8 mouse cellular contexts compared by ENCODE assay signal in the genomic region with DNA sequence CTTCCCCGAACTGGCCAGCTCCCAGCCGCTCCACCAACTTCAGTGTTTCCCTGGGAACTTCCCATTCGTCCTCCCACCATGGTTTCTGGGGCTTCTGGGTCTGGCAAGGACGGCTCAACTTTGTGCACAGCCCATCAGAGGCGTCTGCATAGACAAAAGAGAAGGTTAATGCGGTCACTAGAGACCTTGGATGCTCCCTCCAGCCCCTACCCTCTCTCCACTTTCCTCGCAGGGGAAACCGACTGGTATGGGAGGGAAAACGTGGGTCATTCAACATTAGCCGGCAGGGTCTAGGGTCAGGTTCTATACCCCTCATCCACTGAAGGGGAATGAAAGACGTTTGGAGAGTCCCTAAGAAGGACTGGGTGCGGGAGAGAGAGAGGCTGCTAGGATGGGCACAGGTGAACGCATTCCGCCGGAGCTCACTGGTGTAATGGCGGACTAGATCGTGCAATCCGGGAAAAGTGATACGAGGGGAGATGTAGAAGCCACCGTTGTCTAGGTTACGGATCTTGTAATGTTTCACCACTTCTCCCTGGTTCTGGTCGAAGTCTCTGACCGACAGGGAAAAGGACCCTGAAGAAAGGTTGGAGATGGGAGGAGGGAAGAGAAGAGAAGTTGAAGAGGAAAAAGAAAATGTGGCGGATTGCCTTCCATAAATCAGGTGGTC. TPM values are rescaled to one million over a fixed set of nuclear protein-coding genes. Genes with fewer than 3 reads are reported as not detected.
DNase-seq lines count a peak whose midpoint lies in the region; ATAC-seq and TF ChIP-seq lines count a peak whose summit lies in the region.

No protein-coding gene starts in this region.

- no peaks in the 10 kb centered on the region for H3K27me3 ChIP-seq in heart, adult 2 months (ENCODE audit: control insufficient read depth, insufficient read depth, low read length)
- no peaks in the 10 kb centered on the region for H3K27me3 ChIP-seq in heart, embryonic 16.5 days (ENCODE audit: control insufficient read depth, insufficient read depth, low read length)
- H3K27me3 ChIP-seq in liver, embryonic 12.5 days (replicated peaks), result peaks cover 40% of the 10 kb centered on the region

- H3K4me2 ChIP-seq in heart, embryonic 16.5 days (ENCODE audit: low read depth, low read length), result peak overlapping the region; percentile 94
- peak overlapping the region; percentile 88 for H3K4me2 ChIP-seq in liver, embryonic 12.5 days

- no peaks in the 10 kb centered on the region for H3K36me3 ChIP-seq in heart, adult 2 months (ENCODE audit: control insufficient read depth, insufficient read depth, low read length)
- no peaks in the 10 kb centered on the region for H3K36me3 ChIP-seq in heart, embryonic 16.5 days (ENCODE audit: control insufficient read depth, insufficient read depth)
- H3K36me3 ChIP-seq in liver, embryonic 12.5 days, result no peaks in the 10 kb centered on the region

- TF ChIP-seq CTCF in heart, adult 2 months (IDR thresholded peaks at IDR 0.05), result no peak

- peak overlapping the region; percentile 39 for H3K9ac ChIP-seq in heart, adult 2 months (ENCODE audit: low read depth, low read length)
- H3K9ac ChIP-seq in heart, embryonic 16.5 days (ENCODE audit: low read length), result peak overlapping the region; percentile 72
- H3K9ac ChIP-seq in liver, embryonic 12.5 days, result peak overlapping the region; percentile 73

- no peak for TF ChIP-seq EP300 in heart, adult 2 months (IDR thresholded peaks at IDR 0.05; ENCODE audit: insufficient read depth, low read depth, low read length)

- H3K9me3 ChIP-seq in heart, embryonic 16.5 days (replicated peaks; ENCODE audit: control insufficient read depth, low read length), result no peaks in the 10 kb centered on the region
- no peaks in the 10 kb centered on the region for H3K9me3 ChIP-seq in liver, embryonic 12.5 days (replicated peaks)

- no peak for DNase-seq in heart, adult 2 months
- DNase-seq in heart, adult 18-20 months, result no peak
- DNase-seq in thymus, postnatal 14 days, result peak; percentile 33
- DNase-seq in thymus, postnatal 25 days, result no peak
- peak; percentile 24 for DNase-seq in ovary, postnatal 36 days (ENCODE audit: low spot score)
- no peak for DNase-seq in embryo, embryonic 11 days

- H3K27ac ChIP-seq in heart, adult 2 months, result no peak overlapping the region
- no peak overlapping the region for H3K27ac ChIP-seq in heart, embryonic 16.5 days (ENCODE audit: low read length)
- H3K27ac ChIP-seq in liver, embryonic 12.5 days, result no peak overlapping the region

- WGBS in heart, adult 2 months, result 2% methylated on average over 24 of the region's 24 CpGs
- 1% methylated on average over 24 of the region's 24 CpGs for WGBS in heart, embryonic 16.5 days
- under 1% methylated on average over 24 of the region's 24 CpGs for WGBS in liver, embryonic 12.5 days (ENCODE audit: insufficient replicate concordance)

- H3K4me1 ChIP-seq in heart, adult 2 months (ENCODE audit: control insufficient read depth, insufficient read depth, low read length), result peaks cover 5% of the 10 kb centered on the region
- H3K4me1 ChIP-seq in heart, embryonic 16.5 days (ENCODE audit: control insufficient read depth, insufficient read depth, low read length), result peaks cover 11% of the 10 kb centered on the region
- peaks cover 35% of the 10 kb centered on the region for H3K4me1 ChIP-seq in liver, embryonic 12.5 days

- H3K4me3 ChIP-seq in heart, adult 2 months, result peak overlapping the region; percentile 40
- H3K4me3 ChIP-seq in heart, embryonic 16.5 days (ENCODE audit: low read length), result peak overlapping the region; percentile 60
- H3K4me3 ChIP-seq in liver, embryonic 12.5 days, result peak overlapping the region; percentile 64

- intact Hi-C loops in heart, adult 2 months (cut with DNase I), result loop anchor here (2.0 kb wide), 2 partner anchors 13 to 19 kb away; a partner anchor contains a TSS

- TF ChIP-seq POLR2A in heart, adult 2 months (IDR thresholded peaks at IDR 0.05; ENCODE audit: insufficient read depth, low read depth, low read length), result no peak

- no peaks in the 10 kb centered on the region for H3K79me2 ChIP-seq in heart, adult 2 months (replicated peaks; ENCODE audit: control insufficient read depth, insufficient read depth, low read length)

- peak; percentile 15; the same call in 1 of the 2 replicates for ATAC-seq in heart, embryonic 16.5 days (replicated peaks; ENCODE audit: extremely low read depth, insufficient read depth, low FRiP score)
- peak; percentile 29 for ATAC-seq in liver, embryonic 12.5 days

RNA-seq across cellular contexts. Expression of a gene that starts 13.5 kb away (rescaled TPM):
- 10 to 100 TPM; 15.7 to 16.1 TPM for total RNA-seq in heart, adult 2 months (2021)
- polyA plus RNA-seq in heart, adult 2 months (2012; rRNA removed), result 17.9 and 35.2 TPM in 2 replicates
- 10 to 100 TPM; 12.5 to 17.5 TPM for total RNA-seq in heart, adult 18-20 months (2021)
- polyA plus RNA-seq in heart, embryonic 16.5 days (2015; fragmentation: Nextera tagmentation; extraction: Ambion mirVana), result 123 and 139 TPM in 2 replicates
- 140 and 145 TPM in 2 replicates for polyA plus RNA-seq in liver, embryonic 12.5 days (2016; fragmentation: Nextera tagmentation; extraction: Ambion mirVana)

RNA-seq across cellular contexts. Expression of a gene that starts 17.4 kb away (rescaled TPM):
- 1 to 10 TPM in 1 of 2 experiments, under 1 TPM in 1; 0.84 to 1.1 TPM for total RNA-seq in heart, adult 2 months (2021)
- 1.6 and 3.5 TPM in 2 replicates for polyA plus RNA-seq in heart, adult 2 months (2012; rRNA removed)
- total RNA-seq in heart, adult 18-20 months (2021), result 1 to 10 TPM in 1 of 2 experiments, under 1 TPM in 1; 0.32 to 5.0 TPM
- 45.9 and 121 TPM in 2 replicates for polyA plus RNA-seq in heart, embryonic 16.5 days (2015; fragmentation: Nextera tagmentation; extraction: Ambion mirVana)
- 4.1 and 5.1 TPM in 2 replicates for polyA plus RNA-seq in liver, embryonic 12.5 days (2016; fragmentation: Nextera tagmentation; extraction: Ambion mirVana)

RNA-seq across cellular contexts. Expression of a gene that starts 22.4 kb away (rescaled TPM):
- under 1 TPM in 1 of 2 experiments, not detected in 1; 0.81 TPM for total RNA-seq in heart, adult 2 months (2021)
- polyA plus RNA-seq in heart, adult 2 months (2012; rRNA removed), result 1.4 and 1.8 TPM in 2 replicates
- under 1 TPM in 1 of 2 experiments, not detected in 1; 0.44 TPM for total RNA-seq in heart, adult 18-20 months (2021)
- polyA plus RNA-seq in heart, embryonic 16.5 days (2015; fragmentation: Nextera tagmentation; extraction: Ambion mirVana), result 5.1 and 5.7 TPM in 2 replicates
- 6.3 and 7.9 TPM in 2 replicates for polyA plus RNA-seq in liver, embryonic 12.5 days (2016; fragmentation: Nextera tagmentation; extraction: Ambion mirVana)

RNA-seq across cellular contexts. Expression of a gene that starts 42.6 kb away (rescaled TPM):
- 1 to 10 TPM; 3.5 to 5.1 TPM for total RNA-seq in heart, adult 2 months (2021)
- 5.1 and 7.0 TPM in 2 replicates for polyA plus RNA-seq in heart, adult 2 months (2012; rRNA removed)
- 1 to 10 TPM; 4.5 to 4.7 TPM for total RNA-seq in heart, adult 18-20 months (2021)
- polyA plus RNA-seq in heart, embryonic 16.5 days (2015; fragmentation: Nextera tagmentation; extraction: Ambion mirVana), result 262 and 287 TPM in 2 replicates
- 192 and 195 TPM in 2 replicates for polyA plus RNA-seq in liver, embryonic 12.5 days (2016; fragmentation: Nextera tagmentation; extraction: Ambion mirVana)

RNA-seq across cellular contexts. Expression of a gene that starts 44.5 kb away (rescaled TPM):
- 100 to 1,000 TPM; 116 to 132 TPM for total RNA-seq in heart, adult 2 months (2021)
- polyA plus RNA-seq in heart, adult 2 months (2012; rRNA removed), result 185 and 257 TPM in 2 replicates
- total RNA-seq in heart, adult 18-20 months (2021), result 100 to 1,000 TPM; 114 to 126 TPM
- 178 and 180 TPM in 2 replicates for polyA plus RNA-seq in heart, embryonic 16.5 days (2015; fragmentation: Nextera tagmentation; extraction: Ambion mirVana)
- 219 and 226 TPM in 2 replicates for polyA plus RNA-seq in liver, embryonic 12.5 days (2016; fragmentation: Nextera tagmentation; extraction: Ambion mirVana)

Comparison
In these comparisons a context has a peak if more than half of its experiments do, and no peak if none do; other contexts are left out.
1. DNase-seq: peak in thymus, postnatal 14 days (single experiment) and ovary, postnatal 36 days (single experiment); none in heart, adult 2 months (0 of 2), heart, adult 18-20 months (0 of 2), thymus, postnatal 25 days (single experiment) and embryo, embryonic 11 days (single experiment).
2. Peak in every context shown above with its lines, with median percentiles within 50 percentile points of each other: H3K4me3 ChIP-seq and H3K9ac ChIP-seq.